Comparison of ENCODE assay signal across 7 mouse cellular contexts in the genomic region with DNA sequence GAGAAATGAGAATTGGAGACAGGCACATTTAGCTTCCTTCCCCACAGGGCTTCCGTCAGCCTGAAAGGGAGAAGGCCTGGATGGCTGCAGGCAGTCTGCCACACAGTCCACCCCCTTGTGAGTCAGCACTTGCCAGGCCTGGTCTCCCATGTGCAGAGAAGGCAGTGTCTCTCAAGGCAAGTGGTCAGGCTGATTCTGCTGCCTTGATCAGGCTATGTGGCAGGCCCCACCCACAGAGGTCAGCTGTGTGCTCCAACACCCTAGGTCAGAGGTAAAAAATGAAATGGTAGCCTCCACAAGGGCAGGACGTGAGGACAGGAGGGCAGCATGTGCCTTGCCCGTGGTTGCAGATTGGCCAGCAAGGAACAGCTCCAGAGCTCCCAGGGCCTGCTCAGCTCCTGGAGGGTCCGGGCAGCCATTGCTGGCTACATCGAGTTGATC.
DNase-seq lines count a peak whose midpoint lies in the region; ATAC-seq and TF ChIP-seq lines count a peak whose summit lies in the region.

No protein-coding gene starts in this region.

- H3K4me3 ChIP-seq in spleen, adult 2 months (ENCODE audit: extremely low read depth, insufficient read depth, insufficient read length): no peak overlapping the region
- H3K4me3 ChIP-seq in embryonic facial prominence, embryonic 12.5 days: no peak overlapping the region
- H3K4me3 ChIP-seq in heart, embryonic 14.5 days (ENCODE audit: control insufficient read depth in 1 of 2, insufficient read depth in 1 of 2, low read depth in 1 of 2, low read length in 2 of 2): no peak overlapping the region
- H3K4me3 ChIP-seq in limb, embryonic 12.5 days (replicated peaks): no peak overlapping the region

- DNase-seq in spleen, adult 2 months (ENCODE audit: low read depth in 1 of 2, low spot score in 2 of 2): no peak
- no peak for DNase-seq in spleen, adult 12 weeks (ENCODE audit: low spot score)
- peak; percentile 67 for DNase-seq in right cerebral cortex, postnatal 10 days (ENCODE audit: low spot score in 2 of 2)
- no peak for DNase-seq in embryo, embryonic 9.5 days (ENCODE audit: extremely low spot score)

- H3K9me3 ChIP-seq in embryonic facial prominence, embryonic 12.5 days: no peaks in the 10 kb centered on the region
- H3K9me3 ChIP-seq in heart, embryonic 14.5 days (ENCODE audit: control insufficient read depth, low read length): no peaks in the 10 kb centered on the region
- no peaks in the 10 kb centered on the region for H3K9me3 ChIP-seq in limb, embryonic 12.5 days

- WGBS in spleen, adult 2 months: 63% methylated on average over 5 of the region's 5 CpGs
- WGBS in embryonic facial prominence, embryonic 12.5 days: 65% methylated on average over 5 of the region's 5 CpGs
- WGBS in heart, embryonic 14.5 days: 69% methylated on average over 5 of the region's 5 CpGs
- 77% methylated on average over 5 of the region's 5 CpGs for WGBS in limb, embryonic 12.5 days

- no peak for TF ChIP-seq POLR2A in spleen, adult 2 months (IDR thresholded peaks at IDR 0.05; ENCODE audit: low read depth, low read length)

- TF ChIP-seq CTCF in spleen, adult 2 months (IDR thresholded peaks at IDR 0.05; ENCODE audit: extremely low read depth, insufficient read depth, insufficient read length, insufficient replicate concordance): no peak

- H3K27ac ChIP-seq in spleen, adult 2 months (ENCODE audit: insufficient read depth, low read length): peak overlapping the region; percentile 73
- peak overlapping the region; percentile 66 for H3K27ac ChIP-seq in embryonic facial prominence, embryonic 12.5 days
- peak overlapping the region; percentile 46 to 65 for H3K27ac ChIP-seq in heart, embryonic 14.5 days (replicated peaks in 1 of 2; ENCODE audit: control insufficient read depth in 1 of 2, insufficient read depth in 1 of 2, low read depth in 2 of 2, low read length in 2 of 2)
- peak overlapping the region; percentile 85 for H3K27ac ChIP-seq in limb, embryonic 12.5 days

- H3K9ac ChIP-seq in embryonic facial prominence, embryonic 12.5 days: no peak overlapping the region
- H3K9ac ChIP-seq in heart, embryonic 14.5 days (ENCODE audit: low read length): no peak overlapping the region
- no peak overlapping the region for H3K9ac ChIP-seq in limb, embryonic 12.5 days (replicated peaks)

- no peaks in the 10 kb centered on the region for H3K36me3 ChIP-seq in spleen, adult 2 months (ENCODE audit: control insufficient read depth, insufficient read depth, low read length)
- no peaks in the 10 kb centered on the region for H3K36me3 ChIP-seq in embryonic facial prominence, embryonic 12.5 days
- no peaks in the 10 kb centered on the region for H3K36me3 ChIP-seq in heart, embryonic 14.5 days (ENCODE audit: control insufficient read depth, insufficient read depth, low read length)
- no peaks in the 10 kb centered on the region for H3K36me3 ChIP-seq in limb, embryonic 12.5 days

- no peak overlapping the region for H3K4me2 ChIP-seq in embryonic facial prominence, embryonic 12.5 days (replicated peaks)
- H3K4me2 ChIP-seq in heart, embryonic 14.5 days (ENCODE audit: low read length): no peak overlapping the region
- H3K4me2 ChIP-seq in limb, embryonic 12.5 days: no peak overlapping the region

- no peaks in the 10 kb centered on the region for H3K27me3 ChIP-seq in spleen, adult 2 months (ENCODE audit: control insufficient read depth, insufficient read depth, low read length)
- H3K27me3 ChIP-seq in embryonic facial prominence, embryonic 12.5 days: no peaks in the 10 kb centered on the region
- H3K27me3 ChIP-seq in heart, embryonic 14.5 days (ENCODE audit: control insufficient read depth, insufficient read depth, low read length): no peaks in the 10 kb centered on the region
- H3K27me3 ChIP-seq in limb, embryonic 12.5 days: no peaks in the 10 kb centered on the region

- 0 out of 2 replicates have a peak, but pooled peaks have one; percentile 48 for ATAC-seq in embryonic facial prominence, embryonic 12.5 days (ENCODE audit: insufficient number of reproducible peaks, insufficient read depth, low FRiP score, low TSS enrichment)
- no peak for ATAC-seq in heart, embryonic 14.5 days (ENCODE audit: insufficient number of reproducible peaks, insufficient read depth, low FRiP score, low read depth)
- ATAC-seq in limb, embryonic 12.5 days (ENCODE audit: insufficient number of reproducible peaks, insufficient read depth, low FRiP score, low TSS enrichment, low read depth): peak; percentile 57; the same call in 1 of the 2 replicates

- H3K4me1 ChIP-seq in spleen, adult 2 months (ENCODE audit: control insufficient read depth, insufficient read depth, insufficient read length): peaks cover 57% of the 10 kb centered on the region
- peaks cover 22% of the 10 kb centered on the region for H3K4me1 ChIP-seq in embryonic facial prominence, embryonic 12.5 days
- peaks cover 49 to 63% of the 10 kb centered on the region in 2 experiments for H3K4me1 ChIP-seq in heart, embryonic 14.5 days (ENCODE audit: control insufficient read depth in 2 of 2, insufficient read depth in 2 of 2, low read length in 2 of 2)
- peaks cover 31% of the 10 kb centered on the region for H3K4me1 ChIP-seq in limb, embryonic 12.5 days (replicated peaks)

Comparison
In these comparisons a context has a peak if more than half of its experiments do, and no peak if none do; other contexts are left out.
1. DNase-seq: peak in right cerebral cortex, postnatal 10 days (2 of 2); none in spleen, adult 2 months (0 of 2), spleen, adult 12 weeks (single experiment) and embryo, embryonic 9.5 days (single experiment).
2. Peak in every context shown above with its lines, with median percentiles within 50 percentile points of each other: H3K27ac ChIP-seq.